Mouse (Mus musculus) erythroid progenitor cell, adult 5-6 weeks (primary cell): ENCODE results near the gene Myo1g. TPM values are rescaled to one million over a fixed set of nuclear protein-coding genes. Genes with fewer than 3 reads are reported as not detected.

Experiments
- ATAC-seq: replicated peaks from 2 replicates; pipeline ENCODE4 v1.8.0; 2016; ENCODE audit warnings: moderate number of reproducible peaks, mild to moderate bottlenecking, moderate TSS enrichment, inconsistent platforms; ENCODE audit not compliant: poor library complexity, low FRiP score, severe bottlenecking
- total RNA-seq, 2 experiments: library from RNA; stranded (forward) in 1 of 2; stranded (reverse) in 1 of 2; fragments of 150-400 nt in 1 of 2; fragments of 186-747, 209-891 nt in 1 of 2; gene quantifications; 2 replicates each; pipeline versions ENCODE4 v1.2.3 to v1.2.4; 2015 to 2017; ENCODE audit warnings: low replicate concordance in 2 of 2

Myo1g gene
- 6.3 and 16.6 TPM in 2 replicates for total RNA-seq (2015; ENCODE audit: low replicate concordance)
- 6.3 and 14.6 TPM in 2 replicates for total RNA-seq (2017; ENCODE audit: low replicate concordance)

DNA sequence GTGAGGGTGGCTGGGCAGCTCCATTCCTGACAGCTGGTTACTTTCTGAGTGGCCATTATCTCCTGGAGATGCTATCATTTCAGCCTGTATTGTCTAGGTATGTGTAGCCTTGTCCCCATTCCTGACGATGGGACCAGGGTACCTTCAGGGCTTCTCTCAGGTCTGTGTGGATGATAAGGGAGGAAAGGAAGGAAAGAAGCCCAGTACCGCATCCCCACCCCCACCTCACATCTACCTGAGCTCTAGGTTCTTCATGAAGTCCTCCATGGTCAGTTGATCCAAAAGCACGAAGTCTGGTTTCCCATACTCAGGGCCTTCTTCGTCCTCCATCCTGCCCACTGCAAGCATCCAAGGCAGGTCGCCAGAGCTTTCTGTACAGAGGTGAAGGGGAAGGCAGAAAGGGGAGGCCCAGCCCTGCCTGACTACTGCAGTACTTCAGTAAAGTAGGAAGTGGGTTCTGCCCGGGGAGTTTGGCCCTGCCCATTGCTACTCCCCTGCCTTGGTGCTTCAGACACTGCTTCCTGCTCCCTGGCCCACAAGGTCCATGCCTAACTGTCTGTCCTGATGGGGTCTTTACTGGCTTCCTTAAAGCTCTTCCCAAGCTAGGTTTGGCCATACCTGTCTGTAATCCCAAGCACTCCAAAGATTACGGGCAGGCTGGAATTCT is at the start of gene Myo1g:
TSS of gene Myo1g (minus strand) at position 459 of the 667 bp plus-strand sequence.
- no peak for ATAC-seq

GRCm38 (mm10) chr11:6569410-6569777 is 48.6 kb upstream of the Myo1g start:
- ATAC-seq = no peak

DNA sequence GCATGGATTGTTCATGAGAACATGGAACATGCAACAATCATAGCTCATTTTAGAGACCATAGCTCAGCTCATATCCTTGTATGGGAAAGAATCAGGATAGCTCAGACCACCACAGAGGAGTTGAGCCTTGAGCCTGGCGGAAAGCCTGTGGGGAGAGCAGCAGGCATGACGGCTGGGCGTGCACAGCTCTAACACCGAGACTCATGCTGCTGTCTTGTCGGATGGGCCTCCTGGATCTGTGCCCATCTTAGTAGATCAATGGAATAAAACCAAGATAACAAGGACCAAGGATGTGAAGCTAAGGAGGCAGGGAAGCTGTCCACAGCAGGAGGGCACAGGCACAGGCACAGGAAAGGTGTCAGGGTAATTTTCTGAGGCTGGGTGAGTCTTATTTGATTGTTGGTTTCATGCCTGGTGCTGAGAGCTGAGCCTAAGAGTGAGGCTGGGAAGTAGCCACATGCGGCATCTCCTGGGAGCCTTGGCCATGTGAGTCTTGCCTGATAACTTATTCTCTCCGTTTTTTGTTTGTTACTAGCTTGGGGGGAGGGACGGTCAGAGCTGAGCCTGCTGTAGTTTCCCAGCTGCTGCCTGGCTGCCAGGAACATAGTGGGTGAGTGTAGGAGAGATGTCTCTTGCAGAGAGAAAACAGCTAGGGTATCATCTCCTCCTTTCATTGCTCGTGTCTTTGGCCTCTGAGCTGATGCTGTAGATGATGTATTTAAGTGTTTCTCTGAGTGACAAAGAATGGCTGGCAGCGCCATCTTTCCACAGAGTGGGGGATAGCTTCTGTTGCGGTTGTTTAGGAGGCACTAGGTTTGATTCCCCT is 48.0 kb upstream of the Myo1g start:
- no peak for ATAC-seq

GRCm38 (mm10) chr11:6567951-6568350 is 47.2 kb upstream of the Myo1g start:
- peak; percentile 40 for ATAC-seq

GRCm38 (mm10) chr11:6566496-6566895 is 45.7 kb upstream of the Myo1g start:
- no peak for ATAC-seq

DNA sequence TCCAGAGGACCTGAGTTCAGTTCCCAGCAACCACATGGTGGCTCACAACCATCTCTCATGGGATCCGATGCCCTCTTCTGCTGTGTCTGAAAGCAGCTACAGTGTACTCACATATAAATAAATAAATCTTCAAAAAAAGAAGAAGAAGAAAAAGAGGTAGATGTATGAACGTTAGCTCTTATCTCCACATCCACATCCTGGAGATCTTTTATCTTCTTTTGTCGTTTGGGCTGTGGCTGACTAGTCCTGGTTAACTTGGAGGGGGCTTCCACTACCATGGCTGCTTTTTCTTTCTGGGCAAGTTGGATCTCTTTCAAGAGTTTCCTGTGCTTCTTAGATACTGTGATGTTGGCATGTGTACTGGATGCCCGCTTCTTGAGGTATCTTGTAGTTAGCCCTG is 42.4 kb upstream of the Myo1g start:
- ATAC-seq = no peak

DNA sequence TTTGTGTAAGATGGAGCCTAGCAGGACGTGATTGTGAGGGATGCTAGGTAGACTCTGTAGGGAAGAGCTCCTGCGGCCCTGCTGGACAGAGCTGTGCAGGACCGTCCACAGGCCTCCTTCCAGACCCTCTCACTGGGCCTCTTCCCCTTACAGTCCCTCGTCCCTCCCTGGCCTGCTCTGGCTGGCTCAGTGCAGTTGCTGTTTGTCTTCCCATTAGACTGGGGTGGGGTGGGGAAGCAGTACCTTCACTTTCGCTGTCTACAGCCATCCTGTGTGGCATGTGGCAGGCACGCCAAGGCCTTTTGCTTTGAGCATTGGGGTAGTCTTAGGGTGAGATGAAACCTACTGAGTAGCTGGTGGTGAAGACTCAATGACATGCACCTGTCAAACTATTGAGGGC is 41.6 kb upstream of the Myo1g start:
- no peak for ATAC-seq

GRCm38 (mm10) chr11:6561474-6561873 is 40.7 kb upstream of the Myo1g start:
- no peak for ATAC-seq

GRCm38 (mm10) chr11:6560655-6561360 is 40.0 kb upstream of the Myo1g start:
- ATAC-seq = no peak

GRCm38 (mm10) chr11:6559996-6560395 is 39.2 kb upstream of the Myo1g start:
- ATAC-seq = no peak

DNA sequence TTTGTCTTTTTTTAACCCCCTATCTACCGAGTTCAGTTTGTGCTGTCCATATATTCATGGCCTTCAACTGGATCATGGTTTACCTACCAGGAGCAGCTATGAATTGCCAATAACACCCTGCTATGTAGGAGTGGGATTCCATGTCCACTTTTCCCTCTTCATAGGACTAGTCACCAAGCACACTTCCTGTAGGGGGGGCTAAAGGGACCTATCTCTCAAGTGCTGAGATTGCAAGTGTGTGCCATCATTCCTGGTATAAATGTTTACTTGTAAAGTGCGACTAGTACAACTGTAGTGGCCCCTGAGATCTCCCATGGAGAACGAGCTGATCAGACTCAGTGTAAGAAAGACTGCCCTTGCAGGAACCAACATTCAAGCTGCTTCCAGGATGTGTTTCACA is 37.5 kb upstream of the Myo1g start:
- no peak for ATAC-seq

- ATAC-seq = no peak
These were observed 29.4 kb upstream of the Myo1g start for GRCm38 (mm10) chr11:6550201-6550600.

DNA sequence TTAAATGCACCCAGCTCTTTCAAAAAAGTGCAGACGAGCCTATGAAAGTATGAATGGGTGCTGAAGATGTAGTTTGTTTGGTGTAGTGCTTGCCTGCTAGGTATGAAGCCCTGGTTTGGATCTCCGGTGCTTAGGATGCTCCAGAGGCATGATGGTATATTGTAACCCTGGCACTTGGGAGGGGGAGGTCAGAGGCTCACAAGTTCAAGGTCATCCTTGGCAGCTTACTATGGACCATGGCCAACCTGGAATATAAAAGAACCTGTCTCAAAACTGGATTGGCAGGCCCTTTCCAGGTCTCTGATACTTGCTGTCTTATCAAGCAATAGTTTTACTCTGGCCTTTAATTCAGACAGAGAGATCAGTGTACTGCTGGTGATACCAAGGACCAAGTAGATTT is 29.0 kb upstream of the Myo1g start:
- no peak for ATAC-seq

DNA sequence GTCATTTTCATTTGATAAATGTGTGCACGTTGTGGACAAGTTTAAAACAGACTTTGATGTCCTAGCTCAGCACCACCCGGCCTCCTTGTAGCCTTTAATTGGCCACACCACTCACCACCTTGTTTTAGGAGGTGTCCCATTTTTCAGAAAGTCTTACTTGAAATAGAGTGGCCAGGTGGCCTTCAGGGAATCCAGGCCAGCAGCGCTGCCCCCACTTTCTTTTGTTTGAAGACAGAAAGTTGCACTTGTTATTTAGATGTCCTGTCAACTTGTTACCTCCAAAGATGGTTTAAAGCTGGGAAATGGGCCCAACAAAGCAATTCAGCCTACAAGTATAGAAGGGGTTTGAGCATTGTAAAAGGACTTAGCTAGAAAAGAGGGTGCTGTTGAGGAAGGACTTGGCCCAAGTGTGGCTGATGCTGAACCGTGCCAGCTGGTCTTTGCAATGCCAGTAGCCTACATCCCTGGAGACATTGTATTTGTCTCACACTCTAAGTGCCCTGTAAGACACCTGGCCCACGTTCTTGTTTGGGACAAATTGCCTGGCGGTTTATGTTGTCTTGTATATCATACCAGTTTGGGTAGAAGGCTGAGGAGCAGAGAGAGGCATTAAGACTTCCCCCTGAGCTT is 27.0 kb upstream of the Myo1g start:
- ATAC-seq = no peak

DNA sequence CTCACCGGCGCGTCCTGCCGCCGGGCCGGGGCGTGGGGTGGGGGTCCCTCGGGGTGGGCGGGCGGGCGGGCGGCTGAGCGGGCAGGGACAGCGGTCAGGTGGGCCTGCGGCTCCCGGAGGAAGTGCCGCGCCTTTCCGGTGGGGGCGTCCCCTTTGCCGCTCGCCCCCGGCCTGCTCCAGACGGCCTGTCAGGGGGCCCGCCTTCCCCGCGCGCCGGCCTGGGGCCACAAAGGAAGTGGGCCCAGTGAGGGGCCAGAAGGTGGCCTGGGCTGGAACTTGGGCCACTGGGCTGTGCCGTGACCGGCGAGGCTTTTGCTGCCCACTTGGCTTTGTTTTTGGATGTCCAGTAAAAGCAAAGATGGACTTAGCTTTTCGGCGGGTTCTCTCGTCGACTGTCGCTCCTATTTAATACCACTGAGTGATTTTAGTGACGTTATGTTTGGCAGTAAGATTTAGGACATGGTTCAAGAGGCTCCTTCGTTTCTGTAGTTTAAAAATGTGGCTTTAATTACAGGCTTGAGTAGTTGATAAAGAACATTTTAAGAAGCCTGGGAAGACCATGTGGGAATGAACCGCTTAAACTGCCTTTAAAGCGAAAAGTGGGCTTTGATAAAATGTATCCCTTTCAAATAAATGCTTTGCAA is 26.4 kb upstream of the Myo1g start:
- no peak for ATAC-seq

DNA sequence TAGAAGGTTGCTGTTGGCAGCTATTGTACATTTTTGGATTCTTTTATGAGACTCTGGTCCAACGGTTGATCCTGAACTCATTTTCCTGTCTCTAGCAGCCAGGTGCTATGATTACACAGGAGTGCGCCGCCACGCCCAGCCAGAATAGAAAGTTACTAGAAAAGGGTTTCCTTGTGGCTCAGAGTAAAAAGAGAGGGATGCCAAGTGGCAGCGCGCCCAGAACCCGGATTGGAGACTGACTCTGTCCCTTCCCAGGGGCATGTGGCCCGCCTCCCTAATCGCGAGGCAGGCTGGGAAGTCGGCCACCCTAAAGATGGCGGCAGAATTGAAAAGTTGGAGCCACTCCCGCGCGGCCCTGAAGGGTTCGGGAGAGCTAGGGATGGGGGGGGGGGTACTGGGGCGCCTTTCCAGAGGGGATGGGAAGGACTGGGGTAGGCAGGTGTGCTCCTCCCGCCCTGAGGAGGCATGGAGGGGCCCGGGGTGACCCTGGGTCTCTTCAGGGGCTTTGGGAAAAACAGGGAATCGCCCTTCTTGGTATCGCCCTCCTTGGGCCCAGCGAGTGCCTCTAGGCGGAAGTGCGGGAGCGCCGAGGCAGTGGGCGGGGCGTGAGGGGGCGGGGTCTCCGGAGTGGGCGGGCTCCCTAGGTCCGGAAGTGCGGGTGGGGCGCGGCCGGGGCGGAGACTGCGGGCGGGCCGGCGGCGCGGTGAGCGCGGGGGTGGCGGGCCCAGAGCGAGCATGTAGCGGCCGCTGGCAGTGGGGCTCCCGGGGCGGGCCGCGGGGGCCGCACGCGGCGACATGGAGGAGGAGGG is 25.6 kb upstream of the Myo1g start, which contains the start of gene Ccm2:
TSS of gene Ccm2 (plus strand) at position 683 of the 809 bp plus-strand sequence.
- ATAC-seq = peak; percentile 91

DNA sequence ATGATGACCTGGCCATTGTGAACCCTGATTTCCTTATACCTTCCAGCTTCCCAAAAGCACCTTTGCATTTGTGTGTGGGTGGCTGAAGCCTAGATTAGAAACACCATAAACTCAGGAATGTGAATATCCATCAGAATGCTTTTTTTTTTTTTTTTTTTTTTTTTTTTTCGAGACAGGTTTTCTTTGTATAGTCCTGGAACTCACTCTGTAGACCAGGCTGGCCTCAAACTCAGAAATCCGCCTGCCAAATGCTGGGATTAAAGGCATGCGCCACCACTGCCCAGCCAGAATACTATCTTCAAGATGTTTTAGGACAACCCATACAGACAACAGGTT is 25.1 kb upstream of the Myo1g start:
- no peak for ATAC-seq

- ATAC-seq = no peak
These were observed 24.6 kb upstream of the Myo1g start for GRCm38 (mm10) chr11:6545186-6545856.
